In the genomic region with DNA sequence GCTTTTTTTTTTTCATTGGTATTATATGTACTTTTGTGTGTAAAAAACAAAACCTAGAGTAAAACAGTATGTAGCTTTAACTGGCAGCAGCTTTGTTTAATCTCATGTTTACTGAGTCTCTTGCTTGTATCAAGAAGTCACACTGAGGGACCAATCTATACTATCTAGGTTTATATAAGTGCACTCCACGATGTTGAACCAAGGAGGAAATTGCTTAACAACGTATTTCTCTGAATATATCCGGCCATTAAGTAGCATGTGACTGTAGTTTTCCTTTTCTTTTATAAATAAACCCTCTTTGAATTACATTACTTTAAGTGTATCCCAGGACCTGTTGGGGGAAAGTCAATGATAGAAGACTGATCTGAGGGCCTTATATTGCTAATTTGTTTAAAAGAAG, we compare ENCODE assay signal across 29 mouse cellular contexts.
"Had no signal": no experiment of that assay in that cellular context is flagged by ENCODE, and none has a peak within 500 bp of the region (broad histone marks: within the 10 kb centered on the region; RNA-seq: fewer than 3 reads in every experiment).

No protein-coding gene starts in this region.

- ATAC-seq: forebrain, embryonic 13.5 days; forebrain, embryonic 14.5 days; forebrain, embryonic 15.5 days; forebrain, embryonic 16.5 days; forebrain, postnatal 0 days had no signal

- H3K27me3 ChIP-seq: embryonic facial prominence, embryonic 12.5 days; embryonic facial prominence, embryonic 15.5 days; forebrain, embryonic 12.5 days; forebrain, embryonic 13.5 days; forebrain, embryonic 15.5 days had no signal

- H3K36me3 ChIP-seq: embryonic facial prominence, embryonic 10.5 days; embryonic facial prominence, embryonic 12.5 days; embryonic facial prominence, embryonic 13.5 days; embryonic facial prominence, embryonic 15.5 days; forebrain, embryonic 10.5 days; forebrain, embryonic 12.5 days; forebrain, embryonic 15.5 days had no signal

- H3K4me2 ChIP-seq: embryonic facial prominence, embryonic 12.5 days; embryonic facial prominence, embryonic 13.5 days; embryonic facial prominence, embryonic 15.5 days; forebrain, embryonic 12.5 days; forebrain, embryonic 13.5 days; forebrain, embryonic 15.5 days had no signal

- H3K27ac ChIP-seq: embryonic facial prominence, embryonic 10.5 days; embryonic facial prominence, embryonic 12.5 days; embryonic facial prominence, embryonic 13.5 days; embryonic facial prominence, embryonic 15.5 days; forebrain, embryonic 10.5 days; forebrain, embryonic 12.5 days; forebrain, embryonic 13.5 days; forebrain, embryonic 15.5 days; gastrocnemius, adult 2 months; heart, adult 2 months had no signal

- H3K4me3 ChIP-seq: embryonic facial prominence, embryonic 10.5 days; embryonic facial prominence, embryonic 12.5 days; embryonic facial prominence, embryonic 13.5 days; embryonic facial prominence, embryonic 15.5 days; erythroblast, embryonic 14.5 days; forebrain, embryonic 10.5 days; forebrain, embryonic 12.5 days; forebrain, embryonic 13.5 days; forebrain, embryonic 15.5 days; gastrocnemius, adult 2 months; heart, adult 2 months had no signal

- H3K9me3 ChIP-seq: embryonic facial prominence, embryonic 10.5 days; embryonic facial prominence, embryonic 13.5 days; embryonic facial prominence, embryonic 15.5 days; forebrain, embryonic 10.5 days; forebrain, embryonic 12.5 days; forebrain, embryonic 13.5 days; forebrain, embryonic 15.5 days had no signal

- DNase-seq: cerebellum, adult 2 months; cerebellum, adult 8-10 months; cerebellum, adult 9-10 months; cerebellum, adult 9-11 months; cerebellum, postnatal 10 days; cerebellum, postnatal 14 days; cerebellum, postnatal 25 days; cerebellum, postnatal 36 days; embryo, embryonic 11 days; forebrain, postnatal 0 days; gastrocnemius, adult 2 months; gastrocnemius, postnatal 10 days; gastrocnemius, postnatal 14 days; gastrocnemius, postnatal 25 days; gastrocnemius, postnatal 36 days; heart, adult 11 months; heart, adult 18-20 months; heart, adult 2 months had no signal

- H3K9ac ChIP-seq: embryonic facial prominence, embryonic 12.5 days; embryonic facial prominence, embryonic 13.5 days; embryonic facial prominence, embryonic 15.5 days; forebrain, embryonic 12.5 days; forebrain, embryonic 13.5 days; forebrain, embryonic 15.5 days; forebrain, postnatal 0 days had no signal
